Mouse (Mus musculus) midbrain, embryonic 12.5 days (tissue): ENCODE data around the gene Ccl11. TPM values are rescaled to one million over a fixed set of nuclear protein-coding genes. Genes with fewer than 3 reads are reported as not detected.

Experiments used
- ATAC-seq: fragments of 200-750 bp; cut with Nextera tagmentation; 2 replicates; pipeline ENCODE4 v1.8.0; 2017; ENCODE audit warnings: low read depth, moderate TSS enrichment, moderate library complexity; ENCODE audit not compliant: low FRiP score
- H3K27ac ChIP-seq: fragments of 300-500 bp; sonication (generic); replicated peaks from 2 replicates; pipeline ENCODE4 v1.5.1; 2016; ENCODE audit warnings: mild to moderate bottlenecking
- H3K27me3 ChIP-seq: fragments of 300-500 bp; sonication (generic); 2 replicates; pipeline ENCODE4 v1.6.1; 2016; ENCODE audit warnings: mild to moderate bottlenecking
- H3K36me3 ChIP-seq: fragments of 300-500 bp; sonication (generic); 2 replicates; pipeline ENCODE4 v1.6.1; 2016
- H3K4me1 ChIP-seq: fragments of 300-500 bp; sonication (generic); 2 replicates; pipeline ENCODE4 v1.6.1; 2016
- H3K4me2 ChIP-seq: fragments of 300-500 bp; sonication (generic); replicated peaks from 2 replicates; pipeline ENCODE4 v1.6.1; 2016; ENCODE audit warnings: mild to moderate bottlenecking, moderate library complexity
- H3K4me3 ChIP-seq: fragments of 300-500 bp; sonication (generic); 2 replicates; pipeline ENCODE4 v1.5.1; 2016; ENCODE audit warnings: mild to moderate bottlenecking
- H3K9ac ChIP-seq: fragments of 300-500 bp; sonication (generic); replicated peaks from 2 replicates; pipeline ENCODE4 v1.6.1; 2016; ENCODE audit warnings: mild to moderate bottlenecking, moderate library complexity
- H3K9me3 ChIP-seq: fragments of 300-500 bp; sonication (generic); 2 replicates; pipeline ENCODE4 v1.6.1; 2016; ENCODE audit warnings: mild to moderate bottlenecking
- WGBS: fragments of 180-500 bp; shearing (Covaris S2); methylation state at CpG from one replicate; pipeline ENCODE4 v1.1.7; 2016; 5-methylcytosine and 5-hydroxymethylcytosine counted together
- polyA plus RNA-seq: library from polyadenylated mRNA; unstranded; fragments of >200 nt; fragmentation: Nextera tagmentation; extraction: Ambion mirVana; gene quantifications from 2 replicates; pipeline ENCODE4 v1.2.1, GENCODE M21; 2016

Ccl11 gene
- polyA plus RNA-seq, result not detected in 2 replicates

DNA sequence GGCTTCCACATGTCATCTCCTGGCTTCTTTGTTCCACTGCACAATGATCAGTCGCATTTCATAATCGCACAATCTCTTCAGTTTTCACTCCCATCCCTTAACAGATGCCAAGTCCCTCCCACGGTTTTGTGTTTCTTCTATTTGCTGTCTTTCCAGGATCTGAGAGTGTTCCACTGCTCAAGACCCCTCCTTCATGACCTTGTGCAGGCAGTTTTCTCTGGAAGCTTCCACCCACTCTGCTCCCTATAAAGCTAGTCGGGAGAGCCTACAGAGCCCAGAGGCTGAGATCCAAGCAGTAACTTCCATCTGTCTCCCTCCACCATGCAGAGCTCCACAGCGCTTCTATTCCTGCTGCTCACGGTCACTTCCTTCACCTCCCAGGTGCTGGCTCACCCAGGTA lies at the start of gene Ccl11:
Gene Ccl11, plus strand, starts transcription at position 178 of the 400 bp plus-strand sequence.
- no peaks in the 10 kb centered on the region for H3K36me3 ChIP-seq
- 87% methylated on average over 6 of the region's 6 CpGs for WGBS
- ATAC-seq, result no peak

DNA sequence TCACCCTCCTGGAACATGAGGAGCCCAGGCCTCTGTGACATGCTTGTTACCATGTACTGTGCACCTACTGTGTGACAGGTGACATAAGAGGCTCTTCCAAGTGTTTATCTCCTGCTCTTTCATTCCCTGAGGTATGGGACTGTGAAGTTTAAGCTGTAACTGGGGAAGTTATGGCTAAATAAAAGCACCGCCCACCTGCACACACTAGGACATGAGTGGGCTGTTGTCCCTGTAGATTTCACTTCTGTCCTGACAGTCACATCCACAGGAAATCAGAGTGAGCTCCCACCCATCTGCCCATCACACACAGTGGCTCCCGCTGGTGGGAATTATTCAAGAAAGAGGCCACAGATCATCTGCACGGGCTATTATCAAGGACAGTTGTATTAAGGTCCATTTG lies 47.5 kb upstream of the Ccl11 start:
- WGBS, result 88% methylated on average over 3 of the region's 3 CpGs
- H3K27me3 ChIP-seq, result no peaks in the 10 kb centered on the region
- H3K9ac ChIP-seq, result no peak overlapping the region
- ATAC-seq, result no peak
- no peaks in the 10 kb centered on the region for H3K9me3 ChIP-seq
- no peaks in the 10 kb centered on the region for H3K36me3 ChIP-seq
- no peak overlapping the region for H3K4me3 ChIP-seq
- no peaks in the 10 kb centered on the region for H3K4me1 ChIP-seq
- no peak overlapping the region for H3K4me2 ChIP-seq
- no peak overlapping the region for H3K27ac ChIP-seq

More for the DNA sequence above, at the start of gene Ccl11:
- Histone ChIP-seq H3K27ac (no peak within 1 kb of the TSS), H3K4me3 (no peak within 1 kb of the TSS), H3K27me3 (no peaks in the 10 kb centered on the region), H3K4me1 (no peaks in the 10 kb centered on the region), H3K4me2 (no peak within 1 kb of the TSS), H3K9ac (no peak within 1 kb of the TSS), H3K9me3 (no peaks in the 10 kb centered on the region)

DNA sequence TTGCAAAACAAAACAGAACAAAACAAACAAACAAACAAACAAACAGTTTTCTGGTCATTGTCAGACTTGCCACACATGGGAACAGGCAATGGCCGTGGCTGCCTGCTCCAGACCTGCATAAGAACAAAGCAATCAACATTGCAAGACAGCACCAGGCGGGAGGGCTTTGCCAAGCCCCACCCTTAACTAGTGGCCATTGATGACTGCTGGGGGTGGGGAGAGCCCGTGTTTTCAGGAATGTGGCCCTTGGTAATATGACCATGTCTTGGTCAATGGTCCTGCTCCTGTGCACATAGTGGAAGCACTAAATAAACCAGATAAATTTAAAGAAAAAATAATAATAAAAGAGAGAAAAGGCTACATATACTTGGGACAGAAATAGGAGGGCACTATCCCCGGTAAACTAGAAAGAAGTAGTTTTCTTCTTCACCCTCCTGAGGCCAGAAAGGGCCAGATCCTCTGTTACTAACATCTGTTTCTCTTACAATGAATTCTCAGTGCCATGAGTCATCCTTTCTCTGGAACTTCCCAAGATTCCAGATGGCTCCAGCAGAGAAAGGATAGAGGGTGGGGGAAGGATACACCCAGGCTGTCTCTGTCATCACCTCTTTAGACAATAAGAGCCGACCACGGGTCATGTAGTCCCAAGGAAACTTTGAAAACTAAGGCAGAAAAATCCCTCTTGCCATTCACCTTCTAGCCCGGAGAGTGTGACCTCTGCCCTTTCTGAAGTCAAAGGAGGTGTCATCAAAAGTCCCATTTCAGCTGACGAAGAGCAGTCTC lies 46.0 kb upstream of the Ccl11 start:
- H3K9ac ChIP-seq, result no peak overlapping the region
- H3K27me3 ChIP-seq, result no peaks in the 10 kb centered on the region
- ATAC-seq, result no peak
- no peak overlapping the region for H3K27ac ChIP-seq
- no peak overlapping the region for H3K4me3 ChIP-seq
- H3K9me3 ChIP-seq, result no peaks in the 10 kb centered on the region
- H3K4me1 ChIP-seq, result no peaks in the 10 kb centered on the region
- 70% methylated on average over 8 of the region's 8 CpGs for WGBS
- H3K36me3 ChIP-seq, result no peaks in the 10 kb centered on the region
- H3K4me2 ChIP-seq, result no peak overlapping the region

DNA sequence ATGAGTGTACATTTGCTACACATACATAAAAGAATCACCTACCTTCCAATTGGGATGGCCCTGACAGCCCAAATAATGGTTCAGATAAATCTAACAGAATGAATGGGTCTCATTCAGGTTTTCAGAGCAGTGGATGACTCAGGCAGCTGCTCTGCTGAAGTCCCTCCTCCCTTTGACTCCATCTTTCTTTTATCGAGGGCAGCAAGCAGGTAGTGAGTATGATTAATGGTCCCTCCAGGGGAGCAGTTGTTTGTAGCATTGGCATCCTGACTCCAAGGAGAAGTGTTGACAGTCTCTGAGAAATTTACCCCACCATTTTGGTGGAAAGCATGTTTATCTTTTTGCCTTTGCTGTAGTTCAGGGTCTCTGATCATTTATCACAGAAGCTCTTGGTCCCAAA lies 43.9 kb upstream of the Ccl11 start:
- no peaks in the 10 kb centered on the region for H3K27me3 ChIP-seq
- no peaks in the 10 kb centered on the region for H3K4me1 ChIP-seq
- ATAC-seq, result no peak
- WGBS, result 77% methylated on average over 1 of the region's 1 CpGs
- no peak overlapping the region for H3K27ac ChIP-seq
- no peaks in the 10 kb centered on the region for H3K9me3 ChIP-seq
- no peaks in the 10 kb centered on the region for H3K36me3 ChIP-seq
- H3K4me2 ChIP-seq, result no peak overlapping the region
- no peak overlapping the region for H3K9ac ChIP-seq
- H3K4me3 ChIP-seq, result no peak overlapping the region

DNA sequence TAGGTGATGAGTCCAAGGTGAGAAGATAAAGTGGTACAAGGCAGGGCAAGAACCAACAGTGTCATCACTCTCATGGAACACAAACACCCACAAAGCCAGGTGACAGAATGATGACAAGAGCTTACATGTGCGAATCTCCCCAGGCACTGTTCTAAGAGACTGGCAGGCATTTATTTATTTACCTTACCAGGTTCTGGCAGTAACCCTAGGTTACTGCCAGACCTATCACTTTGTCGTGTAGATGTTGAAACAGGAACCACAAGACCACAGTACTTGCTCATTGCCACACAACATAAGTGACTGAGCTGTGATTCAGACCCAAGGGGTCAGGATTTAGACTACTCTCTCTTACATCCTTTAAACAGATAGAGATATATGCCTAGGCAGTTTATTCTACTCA lies 42.6 kb upstream of the Ccl11 start:
- no peaks in the 10 kb centered on the region for H3K36me3 ChIP-seq
- WGBS, result 76% methylated on average over 2 of the region's 2 CpGs
- H3K27ac ChIP-seq, result no peak overlapping the region
- no peak overlapping the region for H3K4me3 ChIP-seq
- no peaks in the 10 kb centered on the region for H3K27me3 ChIP-seq
- H3K4me2 ChIP-seq, result no peak overlapping the region
- H3K9me3 ChIP-seq, result no peaks in the 10 kb centered on the region
- no peak for ATAC-seq
- H3K4me1 ChIP-seq, result no peaks in the 10 kb centered on the region
- no peak overlapping the region for H3K9ac ChIP-seq

DNA sequence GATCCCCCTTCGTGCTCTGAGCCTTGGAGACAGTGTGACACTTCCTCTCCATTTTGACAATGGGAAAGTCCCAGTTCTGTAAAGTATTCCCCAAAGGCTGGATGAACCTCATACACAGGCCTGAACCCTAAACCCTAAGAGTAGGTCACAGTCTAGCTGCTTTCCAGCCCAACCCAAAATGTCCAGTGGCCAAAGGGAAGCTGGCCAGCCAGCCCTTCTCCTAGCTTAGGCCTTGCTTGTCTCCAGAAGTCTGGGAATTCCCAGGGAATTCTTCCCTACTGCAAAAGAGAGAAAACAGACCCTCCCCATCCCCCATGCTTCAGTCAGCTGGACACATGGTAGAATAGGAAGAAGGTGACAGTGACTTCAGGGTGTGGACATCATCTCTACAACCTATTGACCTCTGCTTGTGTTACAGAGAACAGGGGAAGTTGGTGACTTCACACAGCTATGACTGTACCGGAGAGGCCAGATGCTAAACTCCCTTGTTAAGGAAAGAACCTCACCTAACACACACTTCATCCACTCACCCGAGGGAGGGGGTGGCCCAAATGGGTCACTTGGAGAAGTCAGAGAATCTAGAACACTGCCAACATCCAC lies 41.3 kb upstream of the Ccl11 start:
- WGBS, result 86% methylated on average over 3 of the region's 3 CpGs
- no peak overlapping the region for H3K4me2 ChIP-seq

DNA sequence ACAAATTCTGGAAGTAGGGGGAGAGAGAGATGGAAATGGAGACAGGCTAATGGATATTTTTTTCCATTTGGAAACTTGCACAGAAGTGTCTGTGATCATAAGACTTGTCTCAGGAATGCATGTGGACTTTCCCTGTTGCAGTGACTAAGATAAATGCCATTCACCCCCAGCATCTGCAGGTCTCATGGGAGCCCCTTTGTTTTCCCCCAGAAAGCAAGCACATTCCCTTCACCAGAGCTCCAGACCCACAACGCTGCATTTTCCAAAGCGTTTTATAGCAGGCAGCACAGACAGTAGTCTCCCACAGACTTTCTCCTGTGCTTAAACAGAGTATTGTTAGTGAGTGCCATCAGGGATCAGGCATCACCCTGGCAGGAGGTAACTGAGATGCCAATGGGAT lies 38.2 kb upstream of the Ccl11 start:
- H3K4me2 ChIP-seq, result no peak overlapping the region
- no peaks in the 10 kb centered on the region for H3K9me3 ChIP-seq
- H3K4me1 ChIP-seq, result no peaks in the 10 kb centered on the region; the same call in 1 of the 2 replicates
- no peak overlapping the region for H3K4me3 ChIP-seq
- 65% methylated on average over 2 of the region's 2 CpGs for WGBS
- ATAC-seq, result no peak
- no peaks in the 10 kb centered on the region for H3K27me3 ChIP-seq
- H3K9ac ChIP-seq, result no peak overlapping the region
- no peaks in the 10 kb centered on the region for H3K36me3 ChIP-seq
- no peak overlapping the region for H3K27ac ChIP-seq

More for the DNA sequence above, 41.3 kb upstream of the Ccl11 start:
- no peak for ATAC-seq
- Histone ChIP-seq H3K9ac (no peak overlapping the region), H3K27me3 (no peaks in the 10 kb centered on the region), H3K36me3 (no peaks in the 10 kb centered on the region), H3K4me3 (no peak overlapping the region), H3K9me3 (no peaks in the 10 kb centered on the region), H3K27ac (no peak overlapping the region), H3K4me1 (no peaks in the 10 kb centered on the region; the same call in 1 of the 2 replicates)

DNA sequence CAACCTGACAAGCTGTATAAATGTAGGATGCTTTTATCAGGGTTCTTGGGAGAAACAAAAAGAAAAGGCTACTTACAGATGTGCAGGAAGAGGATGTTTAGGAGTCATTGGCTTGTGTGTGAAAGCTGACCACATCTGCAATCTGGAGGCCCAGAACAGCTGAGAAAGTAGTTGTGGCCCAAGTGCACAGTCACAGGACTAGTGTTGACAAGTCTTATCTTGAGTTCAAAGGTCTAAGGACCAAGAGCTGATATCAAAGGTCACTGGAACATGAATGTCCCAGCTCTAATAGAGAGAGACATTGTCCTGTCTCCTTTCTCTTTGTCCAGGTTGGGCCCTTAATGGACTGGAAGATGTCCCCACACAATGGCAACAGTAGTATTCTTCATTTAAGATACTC lies 37.8 kb upstream of the Ccl11 start:
- Histone ChIP-seq H3K9ac (no peak overlapping the region), H3K36me3 (no peaks in the 10 kb centered on the region), H3K9me3 (no peaks in the 10 kb centered on the region), H3K4me3 (no peak overlapping the region), H3K27me3 (no peaks in the 10 kb centered on the region), H3K4me2 (no peak overlapping the region), H3K4me1 (no peaks in the 10 kb centered on the region; the same call in 1 of the 2 replicates), H3K27ac (no peak overlapping the region)
- no peak for ATAC-seq

DNA sequence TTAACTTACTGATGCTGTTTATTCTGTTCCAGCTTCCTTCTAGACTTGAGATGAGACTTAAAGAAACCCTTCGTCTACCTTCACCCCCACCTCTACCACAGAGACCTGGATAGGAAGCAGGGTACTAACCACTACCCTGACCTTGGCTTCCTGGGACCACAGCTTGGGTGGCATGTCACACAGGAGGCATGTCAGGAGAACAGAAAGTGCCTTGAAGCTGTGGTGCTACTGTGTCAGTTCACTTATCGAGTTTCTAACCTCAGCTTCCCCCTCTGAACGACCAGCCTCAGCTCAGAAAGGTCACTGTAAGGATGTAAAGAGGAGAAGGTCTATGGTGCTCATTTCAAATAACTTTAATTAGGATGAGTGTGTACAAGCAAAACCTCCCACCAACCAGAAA lies 36.2 kb upstream of the Ccl11 start:
- no peaks in the 10 kb centered on the region; the same call in 1 of the 2 replicates for H3K4me1 ChIP-seq
- H3K9me3 ChIP-seq, result no peaks in the 10 kb centered on the region
- no peak overlapping the region for H3K9ac ChIP-seq
- H3K4me3 ChIP-seq, result no peak overlapping the region
- no peaks in the 10 kb centered on the region for H3K27me3 ChIP-seq
- no peaks in the 10 kb centered on the region for H3K36me3 ChIP-seq
- H3K27ac ChIP-seq, result no peak overlapping the region
- no peak overlapping the region for H3K4me2 ChIP-seq
- ATAC-seq, result no peak
- WGBS, result 84% methylated on average over 3 of the region's 3 CpGs

DNA sequence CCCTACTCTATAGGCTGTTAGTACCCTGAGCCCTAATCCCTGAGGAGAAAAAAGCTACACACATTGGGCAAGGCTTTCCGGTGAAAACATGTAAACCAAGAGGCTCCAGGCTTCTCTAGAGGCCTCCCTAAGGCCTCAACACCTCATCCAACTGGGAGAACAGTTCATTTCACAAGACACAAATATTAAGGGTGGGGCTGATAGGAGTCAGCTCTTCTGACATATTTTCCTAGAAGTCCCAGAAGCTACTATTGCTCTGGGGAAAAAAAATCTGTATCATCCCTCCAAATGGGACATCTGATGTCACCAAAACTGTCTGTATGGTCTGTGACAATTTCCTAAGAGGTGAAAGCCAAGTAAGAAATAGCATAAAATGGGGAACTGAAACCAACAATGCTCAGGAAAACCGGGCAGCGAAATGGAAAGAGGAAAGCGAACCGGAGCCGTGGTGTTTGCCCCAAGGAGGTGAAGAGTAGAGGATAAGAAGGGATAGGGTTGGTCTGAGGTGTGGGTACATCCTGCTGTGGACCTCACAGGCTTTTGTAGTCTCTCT lies 35.0 kb upstream of the Ccl11 start:
- Histone ChIP-seq H3K4me2 (no peak overlapping the region), H3K27ac (no peak overlapping the region), H3K4me1 (no peaks in the 10 kb centered on the region; the same call in 1 of the 2 replicates), H3K9ac (no peak overlapping the region), H3K4me3 (no peak overlapping the region), H3K36me3 (no peaks in the 10 kb centered on the region), H3K27me3 (no peaks in the 10 kb centered on the region), H3K9me3 (no peaks in the 10 kb centered on the region)
- WGBS, result 87% methylated on average over 6 of the region's 6 CpGs
- no peak for ATAC-seq

DNA sequence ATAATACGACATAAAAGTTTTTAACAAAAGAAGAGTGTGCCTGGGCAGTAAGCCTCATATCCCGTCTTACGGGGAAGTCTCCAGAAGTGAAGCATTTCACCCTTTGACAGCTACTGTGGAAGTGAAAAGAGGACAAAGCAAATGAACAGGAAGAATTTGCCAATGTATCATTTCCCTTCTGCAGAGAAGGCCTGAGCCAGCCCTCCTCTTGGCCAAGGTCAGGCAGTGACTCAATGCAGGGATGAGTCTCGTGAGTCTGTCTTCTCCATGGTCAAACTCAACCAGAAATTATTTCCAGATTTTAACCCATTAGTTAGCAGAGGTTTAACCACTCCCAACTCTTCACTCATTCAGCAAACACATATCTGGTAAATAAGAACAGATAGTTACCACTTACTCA lies 33.9 kb upstream of the Ccl11 start:
- ATAC-seq, result no peak
- Histone ChIP-seq H3K36me3 (no peaks in the 10 kb centered on the region), H3K27ac (no peak overlapping the region), H3K9ac (no peak overlapping the region), H3K4me2 (no peak overlapping the region), H3K27me3 (no peaks in the 10 kb centered on the region), H3K4me1 (no peaks in the 10 kb centered on the region; the same call in 1 of the 2 replicates), H3K4me3 (no peak overlapping the region), H3K9me3 (no peaks in the 10 kb centered on the region)
- 87% methylated on average over 4 of the region's 4 CpGs for WGBS

DNA sequence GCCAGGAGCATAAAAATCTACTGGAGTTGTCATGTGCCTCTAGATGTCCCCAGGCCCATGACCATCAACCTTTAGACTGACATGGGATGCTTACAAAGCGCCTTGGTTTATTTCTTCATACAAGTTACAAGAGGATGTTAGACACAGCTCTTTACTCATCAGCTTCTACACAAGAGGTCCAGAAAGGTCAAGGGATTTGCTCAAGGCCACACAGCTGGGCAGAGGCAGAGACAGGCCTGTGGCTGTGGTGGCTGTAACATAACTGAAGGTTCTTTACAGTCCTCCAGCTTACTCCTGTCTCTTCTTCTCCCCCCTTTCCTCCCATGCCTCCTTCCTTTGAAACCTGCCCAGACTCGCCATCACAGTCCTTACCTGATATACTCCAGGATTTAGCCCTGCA lies 27.5 kb upstream of the Ccl11 start:
- 60% methylated on average over 2 of the region's 2 CpGs for WGBS
- Histone ChIP-seq H3K4me3 (no peak overlapping the region), H3K27me3 (no peaks in the 10 kb centered on the region), H3K9ac (no peak overlapping the region), H3K9me3 (no peaks in the 10 kb centered on the region), H3K27ac (no peak overlapping the region), H3K4me2 (no peak overlapping the region), H3K4me1 (no peaks in the 10 kb centered on the region), H3K36me3 (no peaks in the 10 kb centered on the region)
- ATAC-seq, result no peak
